Mouse (Mus musculus) MEL (cell line): ENCODE results near the gene Zfp799. TPM values are rescaled to one million over a fixed set of nuclear protein-coding genes. Genes with fewer than 3 reads are reported as not detected.

ENCODE experiments used
- DNase-seq: peaks from one replicate; pipeline ENCODE4 v3.0.0; 2011; ENCODE audit warnings: low read depth, low spot score
- H3K27ac ChIP-seq: 2 replicates; pipeline ENCODE4 v1.5.1; 2012; ENCODE audit warnings: low read depth, mild to moderate bottlenecking, control low read depth, low read length, moderate library complexity; ENCODE audit not compliant: control insufficient read depth
- H3K27me3 ChIP-seq, 2 experiments: fragments of 150-350 bp in 1 of 2; sonication (generic) in 1 of 2; 2 replicates each; pipeline ENCODE4 v1.6.1; 2012; ENCODE audit warnings: low read length in 2 of 2, mild to moderate bottlenecking in 2 of 2, improper control_type of control experiment in 1 of 2, moderate library complexity in 1 of 2; ENCODE audit not compliant: insufficient read depth in 2 of 2, control insufficient read depth in 1 of 2
- H3K36me3 ChIP-seq, 2 experiments: 2 replicates each; pipeline ENCODE4 v1.6.1; 2012 to 2014; ENCODE audit warnings: low read length in 2 of 2, improper control_type of control experiment in 1 of 2, inconsistent platforms in 1 of 2, mild to moderate bottlenecking in 1 of 2; ENCODE audit not compliant: insufficient read depth in 2 of 2, control insufficient read depth in 1 of 2
- H3K4me1 ChIP-seq, 2 experiments: fragments of 150-350 bp in 1 of 2; sonication (generic) in 1 of 2; 2 replicates each; pipeline ENCODE4 v1.6.1; 2012; ENCODE audit warnings: low read length in 2 of 2, improper control_type of control experiment in 1 of 2, mild to moderate bottlenecking in 1 of 2; ENCODE audit not compliant: insufficient read depth in 2 of 2, control insufficient read depth in 1 of 2
- H3K4me3 ChIP-seq, 2 experiments: fragments of 150-350 bp in 1 of 2; sonication (generic) in 1 of 2; 2 replicates each; pipeline ENCODE4 v1.5.1; 2012; ENCODE audit warnings: low read depth in 2 of 2, low read length in 2 of 2, mild to moderate bottlenecking in 2 of 2, moderate library complexity in 2 of 2, control low read depth in 1 of 2, improper control_type of control experiment in 1 of 2; ENCODE audit not compliant: control insufficient read depth in 1 of 2, insufficient read depth in 1 of 2
- H3K79me2 ChIP-seq: 2 replicates; pipeline ENCODE4 v1.6.1; 2012; ENCODE audit warnings: mild to moderate bottlenecking, low read length, moderate library complexity; ENCODE audit not compliant: control insufficient read depth, poor library complexity, insufficient read depth
- H3K9ac ChIP-seq: 2 replicates; pipeline ENCODE4 v1.6.1; 2012; ENCODE audit warnings: low read depth, mild to moderate bottlenecking, control low read depth, low read length, moderate library complexity; ENCODE audit not compliant: control insufficient read depth, poor library complexity, severe bottlenecking
- H3K9me3 ChIP-seq: fragments of 150-350 bp; sonication (generic); replicated peaks from 2 replicates; pipeline ENCODE4 v1.6.1; 2012; ENCODE audit warnings: mild to moderate bottlenecking, low read length, improper control_type of control experiment, moderate library complexity; ENCODE audit not compliant: insufficient read depth
- CHD1 ChIP-seq: IDR thresholded peaks from 2 replicates; pipeline ENCODE4 v1.6.1; 2012; ENCODE audit warnings: low read depth, mild to moderate bottlenecking, inconsistent platforms, low read length, improper control_type of control experiment
- CHD2 ChIP-seq: IDR thresholded peaks from 2 replicates; pipeline ENCODE4 v1.6.1; 2011; ENCODE audit warnings: low read length, improper control_type of control experiment
- CTCF ChIP-seq, 3 experiments: IDR thresholded peaks in 2 of 3; conservative IDR thresholded peaks in 1 of 3; 2 replicates each; pipeline ENCODE4 v1.5.1; 2011 to 2012; ENCODE audit warnings: low read length in 3 of 3, low read depth in 2 of 3, mild to moderate bottlenecking in 2 of 3, improper control_type of control experiment in 1 of 3, inconsistent platforms in 1 of 3, mixed read lengths in 1 of 3, moderate library complexity in 1 of 3; ENCODE audit not compliant: control insufficient read depth in 1 of 3, insufficient read depth in 1 of 3, poor library complexity in 1 of 3, severe bottlenecking in 1 of 3
- E2F4 ChIP-seq: IDR thresholded peaks from 2 replicates; pipeline ENCODE4 v1.6.1; 2011; ENCODE audit warnings: low read depth, low read length, improper control_type of control experiment, borderline replicate concordance
- EP300 ChIP-seq, 2 experiments: IDR thresholded peaks; 2 replicates each; pipeline ENCODE4 v1.6.1; 2011; ENCODE audit warnings: improper control_type of control experiment in 2 of 2, low read length in 2 of 2, low read depth in 1 of 2, mild to moderate bottlenecking in 1 of 2
- GABPA ChIP-seq: IDR thresholded peaks from 2 replicates; pipeline ENCODE4 v1.6.1; 2012; ENCODE audit warnings: low read depth, mild to moderate bottlenecking, inconsistent platforms, low read length, improper control_type of control experiment, moderate library complexity
- GATA1 ChIP-seq: IDR thresholded peaks from 2 replicates; pipeline ENCODE4 v1.6.1; 2011; ENCODE audit warnings: low read depth, low read length, improper control_type of control experiment
- JUND ChIP-seq: IDR thresholded peaks from 2 replicates; pipeline ENCODE4 v1.6.1; 2011; ENCODE audit warnings: low read depth, mild to moderate bottlenecking, improper control_type of control experiment, low read length
- KAT2A ChIP-seq: conservative IDR thresholded peaks from 2 replicates; pipeline ENCODE4 v1.6.1; 2012; ENCODE audit warnings: low read depth, low read length, improper control_type of control experiment, inconsistent platforms
- MAFK ChIP-seq: IDR thresholded peaks from 2 replicates; pipeline ENCODE4 v1.6.1; 2011; ENCODE audit warnings: low read depth, mild to moderate bottlenecking, low read length, improper control_type of control experiment, borderline replicate concordance
- MAX ChIP-seq: IDR thresholded peaks from 2 replicates; pipeline ENCODE4 v1.6.1; 2011; ENCODE audit warnings: low read length, improper control_type of control experiment
- MYC ChIP-seq: IDR thresholded peaks from 2 replicates; pipeline ENCODE4 v1.6.1; 2011; ENCODE audit warnings: low read depth, mild to moderate bottlenecking, low read length, improper control_type of control experiment, moderate library complexity
- NELFE ChIP-seq: IDR thresholded peaks from 2 replicates; pipeline ENCODE4 v1.6.1; 2011; ENCODE audit warnings: low read depth, low read length, improper control_type of control experiment
- POLR2AphosphoS2 ChIP-seq: IDR thresholded peaks from 2 replicates; pipeline ENCODE4 v1.6.1; 2011; ENCODE audit warnings: low read length, improper control_type of control experiment
- POLR2AphosphoS5 ChIP-seq: IDR thresholded peaks from 2 replicates; pipeline ENCODE4 v1.6.1; 2012; ENCODE audit warnings: low read depth, borderline replicate concordance, mild to moderate bottlenecking, inconsistent platforms, low read length, moderate library complexity, mixed read lengths
- SIN3A ChIP-seq: IDR thresholded peaks from 2 replicates; pipeline ENCODE4 v1.6.1; 2012; ENCODE audit warnings: low read length, improper control_type of control experiment, inconsistent platforms
- TAL1 ChIP-seq: IDR thresholded peaks from 2 replicates; pipeline ENCODE4 v1.6.1; 2012; ENCODE audit warnings: mild to moderate bottlenecking, inconsistent platforms, low read length, moderate library complexity, mixed read lengths
- USF1 ChIP-seq: IDR thresholded peaks from 2 replicates; pipeline ENCODE4 v1.6.1; 2014; ENCODE audit warnings: low read depth, mild to moderate bottlenecking, inconsistent platforms, low read length, improper control_type of control experiment, moderate library complexity
- USF2 ChIP-seq, 2 experiments: IDR thresholded peaks; 2 replicates each; pipeline ENCODE4 v1.6.1; 2011 to 2012; ENCODE audit warnings: improper control_type of control experiment in 2 of 2, low read length in 2 of 2, borderline replicate concordance in 1 of 2, inconsistent platforms in 1 of 2, low read depth in 1 of 2, mild to moderate bottlenecking in 1 of 2; ENCODE audit not compliant: insufficient read depth in 1 of 2
- ZKSCAN1 ChIP-seq: IDR thresholded peaks from 2 replicates; pipeline ENCODE4 v1.6.1; 2012; ENCODE audit warnings: low read depth, mild to moderate bottlenecking, inconsistent platforms, low read length, improper control_type of control experiment, moderate library complexity
- ZMIZ1 ChIP-seq: IDR thresholded peaks from 2 replicates; pipeline ENCODE4 v1.6.1; 2012; ENCODE audit warnings: low read depth, mild to moderate bottlenecking, inconsistent platforms, low read length, improper control_type of control experiment, moderate library complexity
- polyA plus RNA-seq, 2 experiments: library from polyadenylated mRNA; stranded (reverse) in 1 of 2; unstranded in 1 of 2; fragments of >175 nt in 1 of 2; fragments of >200 nt in 1 of 2; gene quantifications; 2 replicates each; pipeline versions ENCODE4 v1.2.1 to v1.2.4; 2012; ENCODE audit warnings: low replicate concordance in 2 of 2, low read depth in 1 of 2; ENCODE audit not compliant: insufficient read length in 2 of 2, insufficient read depth in 1 of 2, missing spikeins in 1 of 2
- total RNA-seq: library from RNA; depleted of rRNA; stranded (reverse); fragments of 300-350 nt; gene quantifications from 2 replicates; pipeline ENCODE4 v1.2.3, GENCODE M21; 2012

Gene Zfp799
- total and polyA plus RNA-seq, 3 experiments, result 0.01 TPM; not detected in 2

GRCm38 (mm10) chr17:32816074-32816784 is 13.8 kb downstream of the Zfp799 start:
- Histone ChIP-seq H3K27ac (no peak overlapping the region), H3K27me3 (no peaks in the 10 kb centered on the region; a peak in 1 of 4 replicates), H3K9me3 (no peaks in the 10 kb centered on the region), H3K36me3 (no peaks in the 10 kb centered on the region), H3K4me1 (no peaks in the 10 kb centered on the region), H3K4me3 (no peak overlapping the region), H3K79me2 (no peaks in the 10 kb centered on the region), H3K9ac (no peak overlapping the region)
- no peak for TF ChIP-seq MYC
- no peak for DNase-seq

- H3K4me1 ChIP-seq, result no peaks in the 10 kb centered on the region
- no peak overlapping the region for H3K27ac ChIP-seq
- H3K27me3 ChIP-seq, result peaks cover 0 to 5% of the 10 kb centered on the region in 2 experiments; a peak in 3 of 4 replicates
- no peak overlapping the region for H3K9ac ChIP-seq
- no peak overlapping the region for H3K4me3 ChIP-seq
- H3K79me2 ChIP-seq, result no peaks in the 10 kb centered on the region
- DNase-seq, result no peak
- no peaks in the 10 kb centered on the region for H3K36me3 ChIP-seq
- H3K9me3 ChIP-seq, result no peaks in the 10 kb centered on the region
- TF ChIP-seq SIN3A (no peak), ZMIZ1 (no peak), CHD1 (no peak), NELFE (no peak), E2F4 (no peak), MAX (no peak), POLR2AphosphoS2 (no peak), POLR2AphosphoS5 (no peak), EP300 (IDR thresholded peaks at IDR 0.05; ENCODE audit: low read depth in 1 of 2, low read length in 2 of 2) (no peak), JUND (no peak), ZKSCAN1 (no peak), GABPA (no peak), TAL1 (no peak), KAT2A (no peak)
- TF ChIP-seq, all 39 proteins: peak for 0
Observed at GRCm38 (mm10) chr17:32814136-32814535, 15.9 kb downstream of the Zfp799 start.

DNA sequence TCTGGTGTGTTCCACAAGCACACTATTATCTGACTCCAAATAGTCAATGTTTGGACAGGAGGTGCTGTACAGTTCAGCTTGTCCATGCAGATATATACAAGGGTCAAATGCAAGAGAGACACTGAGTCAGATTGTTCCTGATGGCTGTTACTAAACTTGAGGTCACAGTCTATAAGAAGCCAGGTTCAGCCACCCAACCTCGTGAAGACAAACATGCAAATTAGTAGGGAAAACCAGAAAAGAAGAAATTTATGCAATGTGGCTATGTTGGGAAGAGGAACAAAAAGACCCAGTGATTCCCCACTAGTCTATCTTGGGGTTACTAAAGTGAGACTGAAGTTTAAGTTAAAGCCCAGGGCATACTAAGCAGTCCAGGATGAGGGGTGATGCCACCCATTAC is 19.4 kb downstream of the Zfp799 start:
- no peaks in the 10 kb centered on the region for H3K9me3 ChIP-seq
- H3K79me2 ChIP-seq, result no peaks in the 10 kb centered on the region
- TF ChIP-seq E2F4 (no peak), EP300 (IDR thresholded peaks at IDR 0.05; ENCODE audit: low read depth in 1 of 2, low read length in 2 of 2) (no peak), CTCF (IDR thresholded peaks at IDR 0.05 in 2 of 3, conservative IDR thresholded peaks at IDR 0.05 in 1 of 3; ENCODE audit: control insufficient read depth in 1 of 3, insufficient read depth in 1 of 3, low read depth in 2 of 3, low read length in 3 of 3, poor library complexity in 1 of 3, severe bottlenecking in 1 of 3) (no peak), GATA1 (no peak), POLR2AphosphoS2 (no peak), MAFK (no peak), USF1 (no peak), CHD2 (no peak), TAL1 (no peak), USF2 (IDR thresholded peaks at IDR 0.05; ENCODE audit: borderline replicate concordance in 1 of 2, insufficient read depth in 1 of 2, low read depth in 1 of 2, low read length in 2 of 2) (no peak), GABPA (no peak)
- no peak overlapping the region for H3K4me3 ChIP-seq
- H3K27me3 ChIP-seq, result peaks cover 7 to 14% of the 10 kb centered on the region in 2 experiments; a peak in 3 of 4 replicates
- no peaks in the 10 kb centered on the region for H3K4me1 ChIP-seq
- H3K27ac ChIP-seq, result no peak overlapping the region
- no peak overlapping the region for H3K9ac ChIP-seq
- H3K36me3 ChIP-seq, result no peaks in the 10 kb centered on the region
- no peak for DNase-seq
